ENCODE assay signal across 24 mouse cellular contexts in genomic region chr9:15920271-15920670, GRCm38 (mm10). TPM values are rescaled to one million over a fixed set of nuclear protein-coding genes. Genes with fewer than 3 reads are reported as not detected.
"Had no signal": no experiment of that assay in that cellular context is flagged by ENCODE, and none has a peak within 500 bp of the region (broad histone marks: within the 10 kb centered on the region; RNA-seq: fewer than 3 reads in every experiment).

No protein-coding gene starts in this region.

- H3K9ac ChIP-seq: lung, embryonic 14.5 days; midbrain, embryonic 12.5 days; neural tube, embryonic 13.5 days; neural tube, embryonic 15.5 days; stomach, embryonic 15.5 days had no signal

- H3K36me3 ChIP-seq: stomach, embryonic 15.5 days had no signal

- H3K9me3 ChIP-seq: midbrain, embryonic 10.5 days; midbrain, embryonic 12.5 days; neural tube, embryonic 13.5 days; neural tube, embryonic 15.5 days; stomach, embryonic 15.5 days had no signal

- H3K27ac ChIP-seq: midbrain, embryonic 10.5 days; midbrain, embryonic 12.5 days; neural tube, embryonic 13.5 days; neural tube, embryonic 15.5 days; stomach, embryonic 15.5 days; stomach, postnatal 0 days had no signal

- H3K4me2 ChIP-seq: lung, embryonic 14.5 days; midbrain, embryonic 12.5 days; neural tube, embryonic 13.5 days; neural tube, embryonic 15.5 days; stomach, embryonic 15.5 days had no signal

- H3K27me3 ChIP-seq: midbrain, embryonic 12.5 days; neural tube, embryonic 13.5 days; neural tube, embryonic 15.5 days; stomach, embryonic 15.5 days had no signal

- DNase-seq: lung, adult 18-20 months; lung, postnatal 4 days; right cerebral cortex, adult 18-20 months; right cerebral cortex, postnatal 14 days; thymus, adult 2 months; thymus, postnatal 25 days; thymus, postnatal 4 days had no signal

- H3K4me3 ChIP-seq: midbrain, embryonic 10.5 days; midbrain, embryonic 12.5 days; myocyte; neural tube, embryonic 13.5 days; neural tube, embryonic 15.5 days; stomach, embryonic 15.5 days had no signal

- H3K4me1 ChIP-seq: midbrain, embryonic 10.5 days; midbrain, embryonic 12.5 days; neural tube, embryonic 15.5 days; stomach, embryonic 15.5 days had no signal

RNA-seq across cellular contexts. Expression of gene Mtnr1b, which starts 45.9 kb away (rescaled TPM):
- total RNA-seq: megakaryocyte, adult 5-6 weeks; megakaryocyte-erythroid progenitor cell, adult 5-6 weeks had no signal
- polyA plus RNA-seq: liver, embryonic 16.5 days; lung, embryonic 14.5 days; lung, embryonic 16.5 days; midbrain, embryonic 10.5 days; midbrain, embryonic 12.5 days; midbrain, embryonic 14.5 days; midbrain, embryonic 16.5 days; myocyte; neural tube, embryonic 11.5 days; neural tube, embryonic 13.5 days; neural tube, embryonic 15.5 days; spleen, adult 2 months; stomach, embryonic 15.5 days; stomach, postnatal 0 days; testis, adult 2 months; thymus, adult 2 months had no signal
